Mouse (Mus musculus) colon, adult 2 months (tissue): ENCODE results near the gene Slc2a4. TPM values are rescaled to one million over a fixed set of nuclear protein-coding genes. Genes with fewer than 3 reads are reported as not detected.

Experiments
- polyA plus RNA-seq: library from polyadenylated mRNA; depleted of rRNA; stranded (reverse); fragments of >200 nt; gene quantifications from 2 replicates; pipeline ENCODE4 v1.2.3, GENCODE M21; 2012; rRNA removed

Gene Slc2a4
- polyA plus RNA-seq, result 33.6 and 50.8 TPM in 2 replicates

DNA sequence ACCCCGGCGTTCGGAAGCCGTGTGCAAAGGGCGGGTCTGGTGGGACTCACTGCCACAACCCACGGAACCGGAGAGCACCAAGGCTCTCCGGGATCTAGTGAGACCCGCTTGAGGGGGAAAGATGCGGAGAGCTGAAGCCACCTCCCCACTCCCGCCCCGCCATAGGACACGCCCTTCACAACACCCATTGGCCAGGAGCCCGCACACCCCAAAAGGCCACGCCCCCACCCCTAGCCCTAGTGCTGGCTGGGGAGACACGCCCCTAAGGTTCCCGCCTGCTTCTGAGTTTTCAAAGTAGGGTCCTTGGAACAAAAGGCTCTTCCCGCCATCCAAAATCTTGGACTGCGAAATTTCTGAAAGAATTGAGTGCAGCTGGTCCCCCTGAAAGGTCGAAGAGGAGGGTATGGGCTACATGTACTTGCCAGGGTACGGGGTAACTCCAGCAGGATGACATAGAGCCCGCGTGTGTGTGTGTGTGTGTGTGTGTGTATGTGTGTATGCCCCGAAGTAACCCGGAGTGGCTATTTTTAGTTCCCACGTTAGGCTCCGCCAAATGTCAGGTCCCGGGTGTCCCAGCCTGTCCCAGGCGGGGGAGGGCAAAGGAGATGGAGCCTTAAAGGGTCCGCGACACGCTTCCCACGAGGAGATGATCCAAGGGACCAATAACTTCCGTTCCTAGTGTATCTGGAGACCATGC is at the start of gene Slc2a4:
Gene Slc2a4 (minus strand): TSS at position 123 of the 697 bp plus-strand sequence.

GRCm38 (mm10) chr11:69995391-69995960 is 47.5 kb upstream of the Slc2a4 start, which contains the start of gene Phf23:
TSS of gene Phf23 (plus strand) at chr11:69995777.

DNA sequence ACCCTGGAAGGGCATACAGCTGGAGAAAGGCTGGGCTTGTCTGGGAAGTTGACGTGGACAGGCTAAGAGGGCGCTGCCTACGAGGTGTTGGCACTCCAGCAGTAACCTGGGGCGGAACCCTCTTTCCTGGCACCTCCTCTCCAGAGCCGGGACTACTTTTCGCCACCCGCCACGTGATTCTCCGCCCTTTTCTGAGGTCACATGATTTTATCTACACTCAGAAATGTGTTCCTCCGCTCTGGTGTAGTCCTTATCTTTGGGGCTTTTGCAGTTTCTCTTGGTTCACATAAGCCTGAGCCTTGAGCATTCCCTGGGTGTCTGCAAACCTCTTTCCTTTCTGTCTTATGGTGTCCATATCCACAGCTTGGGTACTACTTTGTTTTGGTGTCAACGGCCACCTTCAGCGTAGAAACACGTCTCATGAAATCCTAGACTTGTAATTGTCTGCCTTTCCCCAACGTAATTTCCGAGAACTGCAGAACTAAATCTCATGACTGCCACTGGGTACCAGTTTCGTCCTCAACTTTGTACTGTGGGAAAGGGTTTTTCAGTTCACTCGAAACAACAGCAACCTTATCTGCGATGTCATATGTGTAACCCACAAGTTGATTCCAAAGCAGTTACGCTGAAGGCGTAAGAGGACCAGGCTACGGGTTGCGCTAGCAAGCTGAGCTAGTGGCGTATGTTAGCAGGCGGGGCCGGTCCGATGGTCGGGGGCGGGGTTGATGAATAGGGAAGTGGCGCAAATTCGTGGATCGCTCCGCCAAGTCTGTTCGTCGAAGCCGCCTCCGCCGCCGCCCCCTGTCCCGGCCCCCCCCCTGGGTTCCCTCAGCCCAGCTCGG is 43.1 kb upstream of the Slc2a4 start, which contains the start of gene Gabarap:
Gene Gabarap (plus strand): TSS at position 294 of the 842 bp plus-strand sequence.

GRCm38 (mm10) chr11:69982225-69982624 is 34.2 kb upstream of the Slc2a4 start, which contains the start of gene Elp5:
TSS of gene Elp5 (minus strand) at chr11:69982517.

DNA sequence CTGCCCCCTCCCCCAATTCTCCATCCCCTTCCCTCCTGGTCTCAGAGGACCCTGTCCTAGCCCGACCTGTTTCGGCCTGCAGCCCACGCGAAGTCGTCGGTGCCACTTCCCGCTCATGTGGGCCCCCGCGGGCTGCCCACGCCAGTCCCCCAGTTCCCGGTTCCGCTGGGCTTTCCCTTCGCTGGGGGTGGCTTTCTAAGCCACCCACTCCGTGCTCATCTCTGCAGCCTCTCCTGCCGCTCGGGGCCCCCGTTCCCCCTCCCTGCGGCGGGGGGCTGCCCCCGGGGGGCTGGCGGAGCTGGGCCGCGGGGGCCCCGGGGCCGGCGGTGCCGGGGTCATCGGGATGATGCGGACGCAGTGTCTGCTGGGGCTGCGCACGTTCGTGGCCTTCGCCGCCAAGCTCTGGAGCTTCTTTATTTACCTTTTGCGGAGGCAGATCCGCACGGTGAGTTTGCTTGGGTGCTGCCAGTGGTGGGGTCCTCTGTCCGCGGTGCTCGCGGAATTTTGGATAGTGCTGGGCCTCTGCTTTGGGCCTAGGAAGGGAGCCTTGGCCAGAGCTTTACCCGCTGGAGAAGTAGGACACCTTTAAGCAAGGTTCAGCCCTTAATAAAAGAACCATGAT is 33.3 kb upstream of the Slc2a4 start, which contains the start of gene Ctdnep1:
Gene Ctdnep1 (plus strand): TSS at position 16 of the 622 bp plus-strand sequence.

GRCm38 (mm10) chr11:69964650-69965270 is 16.8 kb upstream of the Slc2a4 start, which contains the start of gene Cldn7:
TSS of gene Cldn7 (plus strand) at chr11:69964779.

GRCm38 (mm10) chr11:69935137-69935879 is 12.7 kb downstream of the Slc2a4 start, which contains the start of gene Ybx2:
TSS of gene Ybx2 (plus strand) at chr11:69935796.

GRCm38 (mm10) chr11:69921114-69922011 is 26.6 kb downstream of the Slc2a4 start, which contains the start of gene Eif5a:
TSS of gene Eif5a (minus strand) at chr11:69921958.

DNA sequence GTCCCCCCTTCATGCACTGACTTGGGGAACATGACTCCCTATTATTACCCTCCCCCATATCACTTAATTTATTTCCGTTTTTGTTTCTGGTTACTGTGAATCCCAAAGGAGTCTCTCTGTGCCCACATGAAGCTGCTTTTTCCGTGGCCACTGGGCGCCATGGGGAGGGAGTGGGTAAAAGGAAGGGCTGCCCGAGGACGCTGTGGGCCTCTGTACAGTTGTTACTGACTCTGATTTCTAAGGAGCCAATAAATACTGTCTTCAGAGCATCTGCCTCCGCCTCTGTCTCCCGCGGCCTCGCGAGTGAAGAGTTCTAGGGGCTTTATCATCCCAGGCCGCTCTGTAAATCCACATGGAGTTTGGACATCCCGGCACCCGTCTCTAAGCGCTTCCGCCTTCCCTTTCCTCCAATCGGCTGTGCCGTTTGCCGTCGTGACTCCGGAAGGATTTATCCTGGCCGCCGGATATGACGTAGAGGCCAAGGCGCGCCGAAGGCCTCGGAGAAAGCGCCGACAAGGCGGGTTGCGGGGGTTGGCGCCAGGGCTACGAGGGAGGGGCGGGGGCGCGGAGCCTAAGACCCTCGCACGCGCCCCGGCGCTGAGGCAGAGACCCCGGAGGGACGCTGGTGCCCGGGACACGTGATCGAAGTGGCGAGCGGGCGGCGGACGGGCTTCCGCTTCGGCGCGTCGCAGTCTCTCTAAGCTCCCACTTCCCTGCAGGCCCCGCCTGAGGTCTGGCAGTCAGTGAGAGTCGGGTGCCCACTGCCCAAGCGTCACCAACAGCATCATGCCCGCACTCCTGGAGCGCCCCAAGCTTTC is 34.2 kb downstream of the Slc2a4 start, which contains the start of gene Gps2:
Gene Gps2 (plus strand): TSS at position 335 of the 818 bp plus-strand sequence.

DNA sequence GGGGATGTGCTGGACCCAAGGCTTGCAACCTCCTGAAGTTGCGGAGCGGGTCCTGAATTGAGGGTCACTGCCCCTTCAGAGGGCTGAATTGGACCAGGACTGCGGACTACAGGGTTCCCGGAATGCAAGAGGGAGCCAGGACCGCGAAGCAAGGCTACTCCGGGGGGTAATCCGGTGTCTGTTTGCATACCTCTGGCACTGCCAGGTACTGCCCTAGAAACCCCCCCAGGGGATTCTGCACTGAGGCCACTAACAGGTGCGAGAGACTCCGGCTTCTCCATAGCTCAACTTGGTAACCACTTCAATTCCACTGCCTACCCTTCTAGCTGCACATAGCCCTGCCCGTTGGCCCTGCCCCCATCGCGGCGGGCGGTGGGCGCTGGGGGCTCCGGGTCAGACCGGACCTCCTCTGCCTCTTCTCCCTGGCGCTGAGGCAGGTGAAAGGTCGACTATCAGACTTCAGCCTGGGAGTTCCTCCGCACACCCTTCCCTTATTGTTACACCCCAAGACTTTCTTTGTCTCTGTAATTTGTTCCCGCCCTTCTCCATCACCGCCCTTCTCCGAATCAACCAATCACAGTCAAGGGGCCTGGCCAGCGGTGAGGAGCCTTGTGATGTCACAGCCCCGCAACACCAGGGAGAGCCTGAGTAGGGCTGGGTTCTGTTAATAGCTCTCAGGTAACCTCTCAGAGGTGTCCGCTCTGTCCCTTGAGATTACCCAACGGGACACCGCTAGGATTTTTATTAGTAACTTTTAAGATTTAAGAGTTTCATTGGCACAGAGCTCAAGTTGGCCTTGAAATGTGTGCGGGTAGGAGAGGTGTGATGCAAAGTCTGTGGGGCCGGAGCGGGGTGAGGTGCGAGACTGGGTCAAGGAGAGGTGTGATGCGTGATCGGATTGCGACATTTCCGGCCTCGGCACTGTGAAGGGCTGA is 47.2 kb downstream of the Slc2a4 start, which contains the start of the genes 2810408A11Rik and Neurl4:
Gene 2810408A11Rik (minus strand): TSS at position 517 of the 935 bp plus-strand sequence.
Gene Neurl4 (plus strand): TSS at position 602 of the 935 bp plus-strand sequence.

GRCm38 (mm10) chr11:69895291-69895690 is 52.7 kb downstream of the Slc2a4 start, which contains the start of gene Acap1:
TSS of gene Acap1 (minus strand) at chr11:69895539.

Other genes starting within 250 kb of the Slc2a4 start
- gene Polr2a, start 189.6 kb downstream of the Slc2a4 start, polyA plus RNA-seq, result 19.8 and 20.0 TPM in 2 replicates
- gene Slc35g3, start 186.2 kb downstream of the Slc2a4 start, polyA plus RNA-seq, result 0.33 TPM in 1 of 2 replicates, not detected in the other
- gene Zbtb4, start 182.3 kb downstream of the Slc2a4 start, polyA plus RNA-seq, result 37.2 and 40.3 TPM in 2 replicates
- gene Chrnb1, start 152.2 kb downstream of the Slc2a4 start, polyA plus RNA-seq, result 5.7 and 8.7 TPM in 2 replicates
- gene Fgf11, start 146.3 kb downstream of the Slc2a4 start, polyA plus RNA-seq, result 6.4 and 6.9 TPM in 2 replicates
- 45.7 and 55.0 TPM in 2 replicates for gene Tmem102, start 142.6 kb downstream of the Slc2a4 start, polyA plus RNA-seq
- gene Gm39566, start 132.9 kb downstream of the Slc2a4 start, polyA plus RNA-seq, result not detected in 2 replicates
- not detected in 2 replicates for gene Spem2, start 129.7 kb downstream of the Slc2a4 start, polyA plus RNA-seq
- gene Spem1, start 126.0 kb downstream of the Slc2a4 start, polyA plus RNA-seq, result 0.22 TPM in 1 of 2 replicates, not detected in the other
- gene Nlgn2, start 110.4 kb downstream of the Slc2a4 start, polyA plus RNA-seq, result 19.8 and 19.9 TPM in 2 replicates
- gene Tmem256, start 109.7 kb downstream of the Slc2a4 start, polyA plus RNA-seq, result 153 and 198 TPM in 2 replicates
- gene Plscr3, start 101.8 kb downstream of the Slc2a4 start, polyA plus RNA-seq, result 55.2 and 58.3 TPM in 2 replicates
- 55.1 and 60.4 TPM in 2 replicates for gene Tnk1, start 89.5 kb downstream of the Slc2a4 start, polyA plus RNA-seq
- not detected in 2 replicates for gene Tmem95, start 70.2 kb downstream of the Slc2a4 start, polyA plus RNA-seq
- gene Kctd11, start 66.8 kb downstream of the Slc2a4 start, polyA plus RNA-seq, result 4.0 and 4.9 TPM in 2 replicates
- 6.5 and 6.7 TPM in 2 replicates for gene Acap1, start 52.6 kb downstream of the Slc2a4 start, polyA plus RNA-seq
- 1.0 and 1.6 TPM in 2 replicates for gene 2810408A11Rik, start 47.2 kb downstream of the Slc2a4 start, polyA plus RNA-seq
- gene Neurl4, start 47.1 kb downstream of the Slc2a4 start, polyA plus RNA-seq, result 43.3 and 44.8 TPM in 2 replicates
- gene Gps2, start 34.3 kb downstream of the Slc2a4 start, polyA plus RNA-seq, result 75.4 and 99.4 TPM in 2 replicates
- gene Eif5a, start 26.2 kb downstream of the Slc2a4 start, polyA plus RNA-seq, result 270 and 293 TPM in 2 replicates
- 121 and 125 TPM in 2 replicates for gene Ybx2, start 12.4 kb downstream of the Slc2a4 start, polyA plus RNA-seq
- 779 and 796 TPM in 2 replicates for gene Cldn7, start 16.6 kb upstream of the Slc2a4 start, polyA plus RNA-seq
- 100 and 117 TPM in 2 replicates for gene Ctdnep1, start 33.0 kb upstream of the Slc2a4 start, polyA plus RNA-seq
- 38.7 and 48.9 TPM in 2 replicates for gene Elp5, start 34.3 kb upstream of the Slc2a4 start, polyA plus RNA-seq
- gene Gabarap, start 43.0 kb upstream of the Slc2a4 start, polyA plus RNA-seq, result 207 and 284 TPM in 2 replicates
- 12.3 and 13.5 TPM in 2 replicates for gene Phf23, start 47.6 kb upstream of the Slc2a4 start, polyA plus RNA-seq
- gene Dvl2, start 52.4 kb upstream of the Slc2a4 start, polyA plus RNA-seq, result 12.1 TPM in 2 replicates
- 106 and 112 TPM in 2 replicates for gene Acadvl, start 67.2 kb upstream of the Slc2a4 start, polyA plus RNA-seq
- gene Dlg4, start 68.8 kb upstream of the Slc2a4 start, polyA plus RNA-seq, result 12.2 and 16.0 TPM in 2 replicates
- gene Asgr1, start 105.9 kb upstream of the Slc2a4 start, polyA plus RNA-seq, result 0.22 and 0.60 TPM in 2 replicates
- 0.52 TPM in 2 replicates for gene Asgr2, start 144.5 kb upstream of the Slc2a4 start, polyA plus RNA-seq
- 2.6 and 4.0 TPM in 2 replicates for gene Mgl2, start 182.1 kb upstream of the Slc2a4 start, polyA plus RNA-seq
- gene Clec10a, start 208.0 kb upstream of the Slc2a4 start, polyA plus RNA-seq, result 1.3 and 3.6 TPM in 2 replicates